Mouse (Mus musculus): ENCODE results near the gene Prune1. TPM values are rescaled to one million over a fixed set of nuclear protein-coding genes. Genes with fewer than 3 reads are reported as not detected.

Gene Prune1
- polyA plus RNA-seq, 1 experiment from 2014 or later = 28.6 TPM

DNA sequence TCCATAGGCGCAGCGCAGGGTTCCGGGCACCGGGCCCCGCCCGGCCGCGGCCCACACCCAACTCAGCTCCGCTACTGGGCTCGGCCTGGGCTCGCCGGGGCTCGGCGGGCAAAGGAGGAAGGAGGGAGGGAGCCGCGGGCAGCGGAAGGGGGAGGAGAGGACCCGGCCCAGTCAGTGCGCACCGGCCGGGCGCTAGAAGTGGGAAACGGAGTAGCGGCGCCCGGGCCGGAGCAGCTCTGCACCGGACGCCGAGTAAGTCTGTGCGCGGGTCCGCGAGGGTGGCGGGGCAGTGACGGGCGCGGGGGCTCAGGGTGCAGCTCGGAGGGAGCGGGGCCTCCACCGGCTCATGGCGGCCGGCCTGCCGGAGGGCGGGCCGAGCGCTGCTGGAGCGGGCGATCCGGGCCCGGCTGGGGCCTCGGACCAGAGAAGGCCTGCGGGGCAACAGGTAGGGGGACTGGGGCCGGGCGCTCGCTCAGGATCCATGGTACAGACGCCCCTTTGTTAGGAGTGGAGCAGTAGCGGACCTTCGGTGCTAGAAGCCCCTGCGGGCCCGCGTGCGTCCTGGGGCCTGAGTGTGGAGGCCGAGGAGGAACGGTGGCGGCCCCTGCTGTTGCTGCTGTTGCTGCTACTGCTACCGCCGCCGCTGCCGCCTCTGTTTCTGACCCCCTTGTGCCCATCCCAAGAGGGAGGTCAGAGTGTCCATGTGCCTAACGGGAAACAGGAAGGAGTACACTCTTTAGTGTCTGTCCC, 33.4 kb upstream of the Prune1 start:
- Histone ChIP-seq H3K4me1 (replicated peaks) (peaks cover 56% of the 10 kb centered on the region), H3K27ac (peak overlapping the region; percentile 100)
- peak; percentile 89 for DNase-seq (ENCODE audit: low spot score)

DNA sequence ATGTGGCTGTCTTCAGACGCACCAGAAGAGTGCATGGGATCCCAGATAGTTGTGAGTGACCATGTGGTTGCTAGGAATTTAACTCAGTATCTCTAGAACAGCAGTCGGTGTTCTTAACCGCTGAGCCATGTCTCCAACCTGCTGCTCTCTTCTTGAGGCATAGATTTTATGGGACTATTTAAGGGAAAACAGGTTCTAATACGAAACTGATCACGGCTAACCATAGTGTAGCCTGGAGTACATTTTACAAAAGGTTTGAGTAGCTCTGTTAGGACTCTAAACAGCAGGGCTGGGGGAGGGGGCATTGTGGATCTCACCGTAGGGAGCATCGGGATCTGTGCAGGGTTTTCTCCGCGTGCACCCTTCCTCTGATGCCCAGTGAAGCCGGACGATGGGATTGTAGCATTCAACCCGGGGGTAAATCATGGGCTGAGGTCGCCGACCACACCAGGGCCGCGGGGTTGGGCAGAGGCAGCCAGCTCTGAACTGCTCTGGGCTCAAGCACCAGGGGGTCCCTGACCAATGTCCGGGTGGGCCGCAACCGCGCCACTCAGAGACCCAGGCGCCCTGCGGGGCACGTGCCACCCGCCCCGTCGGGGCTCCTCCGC, 32.7 kb upstream of the Prune1 start, which contains the start of gene Cers2:
Gene Cers2, plus strand, starts transcription at position 306 of the 608 bp plus-strand sequence.
- Histone ChIP-seq H3K27ac (peak within 1 kb of the TSS; percentile 100), H3K4me1 (replicated peaks) (peaks cover 50% of the 10 kb centered on the region), H3K36me3 (peaks cover 6% of the 10 kb centered on the region), H3K4me3 (peak within 1 kb of the TSS; percentile 94), H3K27me3 (ENCODE audit: insufficient read depth, poor library complexity, severe bottlenecking) (no peaks in the 10 kb centered on the region), H3K9me3 (no peaks in the 10 kb centered on the region)
- WGBS = 3% methylated on average over 27 of the region's 27 CpGs
- no peak for DNase-seq (ENCODE audit: low spot score)

More for the DNA sequence above, 33.4 kb upstream of the Prune1 start:
- WGBS = under 1% methylated on average over 71 of the region's 71 CpGs
- no peaks in the 10 kb centered on the region for H3K9me3 ChIP-seq
- H3K27me3 ChIP-seq (ENCODE audit: insufficient read depth, poor library complexity, severe bottlenecking) = no peaks in the 10 kb centered on the region
- H3K36me3 ChIP-seq = peaks cover 12% of the 10 kb centered on the region
- peak overlapping the region; percentile 94 for H3K4me3 ChIP-seq

DNA sequence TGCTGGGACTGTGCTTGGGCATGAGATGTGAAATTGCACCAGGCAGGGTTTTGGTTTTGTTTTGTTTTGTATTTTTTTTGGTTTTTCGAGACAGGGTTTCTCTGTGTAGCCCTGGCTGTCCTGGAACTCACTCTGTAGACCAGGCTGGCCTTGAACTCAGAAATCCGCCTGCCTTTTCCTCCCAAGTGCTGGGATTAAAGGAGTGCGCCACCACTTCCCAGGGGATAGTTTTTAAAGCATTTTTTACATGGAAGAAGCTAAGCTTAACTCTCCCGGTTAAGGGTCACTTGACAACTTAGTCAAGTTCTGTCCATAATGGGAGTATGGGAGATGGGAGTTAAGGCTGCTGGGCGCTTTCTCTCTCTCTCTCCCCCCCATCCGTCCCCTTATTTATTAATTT, 32.2 kb upstream of the Prune1 start:
- Histone ChIP-seq H3K4me1 (replicated peaks) (peaks cover 48% of the 10 kb centered on the region), H3K27me3 (ENCODE audit: insufficient read depth, poor library complexity, severe bottlenecking) (no peaks in the 10 kb centered on the region), H3K4me3 (peak overlapping the region; percentile 94), H3K9me3 (no peaks in the 10 kb centered on the region), H3K27ac (peak overlapping the region; percentile 100), H3K36me3 (peaks cover 5% of the 10 kb centered on the region; the same call in 1 of the 2 replicates)
- no peak for DNase-seq (ENCODE audit: low spot score)
- 59% methylated on average over 6 of the region's 6 CpGs for WGBS

DNA sequence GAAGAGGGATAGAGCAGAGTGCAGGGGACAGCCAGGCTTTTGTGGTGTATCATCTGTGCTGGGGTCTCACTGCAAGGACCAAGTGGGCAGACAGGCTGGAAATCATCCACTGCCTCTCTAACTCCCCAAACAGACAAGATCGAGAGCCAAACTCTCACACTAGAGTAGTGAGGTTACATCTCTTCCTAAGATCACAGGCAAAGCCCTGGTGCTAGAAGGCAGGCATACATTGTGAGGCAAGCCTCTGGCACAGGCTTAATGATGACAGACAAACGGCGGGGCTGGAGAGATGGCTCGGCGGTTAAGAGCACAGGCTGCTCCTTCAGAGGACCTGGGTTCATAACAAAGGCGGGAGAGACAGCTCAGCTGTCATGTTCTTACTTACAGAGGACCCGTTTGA, 31.6 kb upstream of the Prune1 start:
- 43% methylated on average over 7 of the region's 7 CpGs for WGBS
- Histone ChIP-seq H3K9me3 (no peaks in the 10 kb centered on the region), H3K27me3 (ENCODE audit: insufficient read depth, poor library complexity, severe bottlenecking) (no peaks in the 10 kb centered on the region), H3K36me3 (peaks cover 5% of the 10 kb centered on the region; the same call in 1 of the 2 replicates), H3K4me3 (no peak overlapping the region), H3K4me1 (replicated peaks) (peaks cover 42% of the 10 kb centered on the region), H3K27ac (peak overlapping the region; percentile 72)
- no peak for DNase-seq (ENCODE audit: low spot score)

DNA sequence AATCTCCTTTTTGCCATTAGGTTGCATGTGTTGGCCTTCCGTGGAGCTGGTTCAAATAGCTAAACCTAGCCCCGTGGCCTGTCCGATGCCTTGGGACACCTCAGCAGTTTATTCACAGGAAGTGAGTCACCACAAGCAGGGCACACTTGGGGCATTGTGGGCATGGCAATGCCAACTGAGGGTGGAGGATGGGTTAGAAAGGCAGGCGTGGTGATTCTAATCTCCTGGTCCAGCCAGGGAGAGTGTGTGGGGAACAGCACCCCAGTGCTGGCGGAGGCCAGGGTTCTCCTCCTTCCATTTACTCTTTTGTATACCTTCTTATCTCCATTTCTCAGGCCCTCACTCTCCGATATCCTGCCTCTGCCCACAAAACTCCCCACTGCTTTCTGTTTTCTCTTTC, 30.7 kb upstream of the Prune1 start:
- H3K27me3 ChIP-seq (ENCODE audit: insufficient read depth, poor library complexity, severe bottlenecking) = no peaks in the 10 kb centered on the region
- H3K4me3 ChIP-seq = no peak overlapping the region
- H3K36me3 ChIP-seq = peaks cover 3% of the 10 kb centered on the region; the same call in 1 of the 2 replicates
- H3K4me1 ChIP-seq (replicated peaks) = peaks cover 35% of the 10 kb centered on the region
- WGBS = 85% methylated on average over 6 of the region's 6 CpGs
- no peak for DNase-seq (ENCODE audit: low spot score)
- no peaks in the 10 kb centered on the region for H3K9me3 ChIP-seq
- H3K27ac ChIP-seq = no peak overlapping the region

DNA sequence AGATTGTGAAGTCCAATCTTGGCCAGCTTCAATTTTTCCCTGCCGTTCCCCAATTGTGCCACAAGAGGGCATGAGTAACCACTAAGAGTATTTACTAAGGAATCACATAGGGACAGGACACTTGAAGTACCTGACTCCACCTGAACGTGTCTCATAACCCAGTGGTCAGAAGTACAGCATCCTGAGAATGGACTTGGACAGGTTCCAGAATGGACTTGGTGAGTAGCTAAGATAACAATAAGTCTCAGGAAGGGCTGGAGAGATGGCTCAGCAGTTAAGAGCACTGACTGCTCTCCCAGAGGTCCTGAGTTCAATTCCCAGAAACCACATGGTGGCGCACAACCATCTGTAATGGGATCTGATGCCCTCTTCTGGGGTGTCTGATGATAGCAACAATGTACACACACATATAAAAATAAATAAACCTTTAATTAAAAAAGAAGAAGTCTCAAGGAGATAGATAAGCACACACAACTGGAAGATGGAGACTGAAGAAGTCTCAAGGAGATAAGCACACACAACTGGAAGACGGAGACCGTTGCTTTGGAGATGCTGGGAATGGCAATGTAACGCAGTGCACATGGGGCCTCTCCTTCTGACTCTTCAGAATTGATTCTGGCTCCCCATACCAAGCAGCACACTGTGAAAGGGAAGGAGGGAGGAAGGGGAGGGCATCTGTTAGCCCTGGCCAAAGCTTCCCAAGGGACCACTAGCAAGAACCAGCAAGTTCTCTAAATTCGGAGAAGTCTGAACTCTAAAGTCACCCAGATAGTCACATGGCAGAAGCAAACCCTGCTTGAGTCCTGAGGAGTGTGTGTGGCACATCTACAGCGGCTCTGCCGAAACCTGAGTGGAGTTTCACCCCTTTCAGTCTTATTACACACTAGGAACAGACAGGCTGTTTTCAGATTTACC, 29.3 kb upstream of the Prune1 start:
- H3K9me3 ChIP-seq = no peaks in the 10 kb centered on the region
- no peaks in the 10 kb centered on the region for H3K27me3 ChIP-seq (ENCODE audit: insufficient read depth, poor library complexity, severe bottlenecking)
- no peak overlapping the region for H3K4me3 ChIP-seq
- no peak overlapping the region for H3K27ac ChIP-seq
- peaks cover 29% of the 10 kb centered on the region for H3K4me1 ChIP-seq (replicated peaks)
- peaks cover under 1% of the 10 kb centered on the region; the same call in 1 of the 2 replicates for H3K36me3 ChIP-seq
- DNase-seq (ENCODE audit: low spot score) = peak; percentile 67
- 63% methylated on average over 9 of the region's 9 CpGs for WGBS

DNA sequence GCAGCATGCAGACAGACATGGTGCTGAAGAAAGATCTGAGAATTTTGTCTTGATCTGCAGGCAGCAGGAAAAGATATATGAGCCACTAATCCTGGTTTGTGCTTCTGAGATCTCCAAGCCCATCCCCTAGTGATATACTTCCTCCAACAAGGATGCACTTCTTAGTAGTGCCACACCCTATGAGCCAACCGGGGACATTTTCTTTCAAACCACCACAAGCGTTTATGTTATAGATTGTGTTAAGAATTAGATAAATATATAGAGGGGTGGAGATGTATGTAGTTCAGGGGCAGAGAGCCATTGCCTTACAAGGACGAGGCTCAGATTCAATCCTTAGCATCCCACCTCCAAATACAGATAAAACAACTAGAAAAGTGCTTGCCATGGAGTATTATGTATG, 28.6 kb upstream of the Prune1 start:
- Histone ChIP-seq H3K27me3 (ENCODE audit: insufficient read depth, poor library complexity, severe bottlenecking) (no peaks in the 10 kb centered on the region), H3K27ac (no peak overlapping the region), H3K4me3 (no peak overlapping the region), H3K4me1 (replicated peaks) (peaks cover 21% of the 10 kb centered on the region), H3K36me3 (peaks cover 6% of the 10 kb centered on the region), H3K9me3 (no peaks in the 10 kb centered on the region)
- WGBS = 70% methylated on average over 3 of the region's 3 CpGs
- no peak for DNase-seq (ENCODE audit: low spot score)

DNA sequence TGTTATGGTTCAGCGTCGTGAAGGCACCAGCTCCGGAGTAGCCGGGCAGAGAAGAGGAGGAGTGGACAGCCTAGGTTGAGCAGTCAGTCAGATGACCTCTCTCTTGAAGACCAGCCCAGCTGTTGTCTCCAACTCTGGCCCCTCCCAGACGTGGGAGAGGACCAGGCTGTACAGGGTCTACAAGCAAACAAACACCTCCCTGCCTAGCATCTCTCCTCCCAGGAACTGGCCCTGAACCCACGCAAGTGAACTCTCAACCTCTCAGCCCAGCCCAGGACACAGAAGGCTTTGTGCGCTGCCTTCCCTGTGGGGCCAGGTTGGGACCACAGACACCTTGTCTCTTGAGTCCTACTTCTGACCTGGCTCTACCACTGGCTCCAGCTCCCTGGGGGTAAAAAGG, 25.2 kb upstream of the Prune1 start, which contains the start of gene Anxa9:
Gene Anxa9, minus strand, starts transcription at position 77 of the 400 bp plus-strand sequence.
- H3K9me3 ChIP-seq = no peaks in the 10 kb centered on the region
- 66% methylated on average over 7 of the region's 7 CpGs for WGBS
- peaks cover 6% of the 10 kb centered on the region for H3K36me3 ChIP-seq
- H3K27me3 ChIP-seq (ENCODE audit: insufficient read depth, poor library complexity, severe bottlenecking) = no peaks in the 10 kb centered on the region
- no peak within 1 kb of the TSS; the same call in 1 of the 2 replicates for H3K27ac ChIP-seq
- H3K4me1 ChIP-seq (replicated peaks) = peaks cover 4% of the 10 kb centered on the region
- no peak for DNase-seq (ENCODE audit: low spot score)
- no peak within 1 kb of the TSS for H3K4me3 ChIP-seq

DNA sequence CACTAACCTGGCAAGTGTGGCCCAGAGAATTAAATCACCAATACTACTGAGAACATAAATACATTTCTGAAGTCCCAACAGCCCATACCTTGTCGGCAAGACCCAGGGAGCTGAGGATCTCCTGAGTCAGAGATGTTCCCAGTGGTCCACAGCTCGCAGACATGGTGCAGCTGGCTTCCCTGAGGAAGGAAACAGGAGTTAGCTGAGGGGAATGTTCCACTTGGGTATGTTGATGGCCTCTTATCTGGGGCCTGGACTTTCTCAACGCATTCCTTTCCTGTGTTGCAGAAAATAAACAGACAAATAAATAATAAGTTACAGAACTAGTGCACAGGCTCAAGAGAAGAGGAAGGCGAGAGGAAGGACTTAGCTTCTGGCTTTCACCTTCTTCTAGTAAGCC, 24.4 kb upstream of the Prune1 start:
- peaks cover 6% of the 10 kb centered on the region for H3K36me3 ChIP-seq
- WGBS = 89% methylated on average over 4 of the region's 4 CpGs

DNA sequence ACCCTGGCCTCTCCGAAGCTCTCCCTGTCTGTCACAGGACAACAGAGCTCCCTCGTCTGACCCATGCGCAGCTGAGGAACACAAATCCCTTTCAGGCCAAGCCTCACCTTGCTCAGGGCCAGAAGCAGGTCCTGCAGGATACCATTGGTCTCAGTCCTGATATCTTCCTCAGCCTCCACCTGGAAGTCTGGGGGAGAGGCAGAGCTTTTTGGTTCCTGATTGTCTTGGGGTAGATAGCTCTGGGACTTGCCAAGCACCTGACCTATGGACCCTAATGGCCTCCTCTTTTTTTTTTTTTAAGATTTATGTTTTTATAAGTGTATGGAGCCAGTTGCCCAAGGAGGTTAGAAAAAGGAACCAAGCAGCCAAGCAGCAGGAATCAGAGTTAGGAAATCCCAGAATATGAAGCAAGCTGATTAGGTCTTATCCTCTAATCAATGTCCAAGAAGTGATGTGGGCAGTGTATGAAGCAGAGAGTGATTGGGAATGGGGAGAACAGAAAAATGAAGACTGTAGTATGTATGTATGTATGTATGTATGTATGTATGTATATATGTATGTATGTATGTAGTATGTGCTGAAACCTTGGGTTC, 19.4 kb upstream of the Prune1 start:
- no peak for DNase-seq (ENCODE audit: low spot score)
- H3K4me3 ChIP-seq = no peak overlapping the region
- H3K4me1 ChIP-seq (replicated peaks) = no peaks in the 10 kb centered on the region
- H3K27ac ChIP-seq = no peak overlapping the region
- H3K36me3 ChIP-seq = peaks cover 29% of the 10 kb centered on the region
- no peaks in the 10 kb centered on the region for H3K9me3 ChIP-seq
- 77% methylated on average over 3 of the region's 3 CpGs for WGBS
- H3K27me3 ChIP-seq (ENCODE audit: insufficient read depth, poor library complexity, severe bottlenecking) = no peaks in the 10 kb centered on the region

More for the DNA sequence above, 24.4 kb upstream of the Prune1 start:
- H3K4me1 ChIP-seq (replicated peaks) = peaks cover 4% of the 10 kb centered on the region
- H3K27ac ChIP-seq = no peak overlapping the region
- H3K27me3 ChIP-seq (ENCODE audit: insufficient read depth, poor library complexity, severe bottlenecking) = no peaks in the 10 kb centered on the region
- H3K4me3 ChIP-seq = no peak overlapping the region
- H3K9me3 ChIP-seq = no peaks in the 10 kb centered on the region
- DNase-seq (ENCODE audit: low spot score) = no peak

DNA sequence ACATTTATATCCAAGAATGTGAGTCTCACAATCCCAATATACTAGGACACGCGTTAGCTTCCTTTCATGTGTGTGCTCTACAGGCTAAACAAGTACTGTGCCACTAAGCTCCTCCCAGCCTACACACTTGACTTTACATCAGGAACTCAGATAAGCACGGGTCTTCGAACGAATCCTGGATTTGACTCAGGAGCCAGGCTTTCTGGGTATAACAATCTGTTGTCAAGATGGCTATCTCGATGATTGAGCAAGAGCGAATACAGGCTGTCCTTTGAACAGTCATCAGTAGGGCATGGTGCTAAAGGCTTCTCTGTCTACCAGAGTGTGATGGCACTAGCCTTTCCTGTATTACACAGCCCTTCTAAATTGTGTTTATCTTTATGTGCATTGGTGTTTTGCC, 16.1 kb upstream of the Prune1 start:
- peaks cover 52% of the 10 kb centered on the region for H3K36me3 ChIP-seq
- no peak overlapping the region for H3K4me3 ChIP-seq
- no peaks in the 10 kb centered on the region for H3K27me3 ChIP-seq (ENCODE audit: insufficient read depth, poor library complexity, severe bottlenecking)
- 92% methylated on average over 7 of the region's 7 CpGs for WGBS
- no peak overlapping the region for H3K27ac ChIP-seq
- H3K9me3 ChIP-seq = no peaks in the 10 kb centered on the region
- peaks cover 6% of the 10 kb centered on the region; the same call in 1 of the 2 replicates for H3K4me1 ChIP-seq (replicated peaks)
- DNase-seq (ENCODE audit: low spot score) = no peak

DNA sequence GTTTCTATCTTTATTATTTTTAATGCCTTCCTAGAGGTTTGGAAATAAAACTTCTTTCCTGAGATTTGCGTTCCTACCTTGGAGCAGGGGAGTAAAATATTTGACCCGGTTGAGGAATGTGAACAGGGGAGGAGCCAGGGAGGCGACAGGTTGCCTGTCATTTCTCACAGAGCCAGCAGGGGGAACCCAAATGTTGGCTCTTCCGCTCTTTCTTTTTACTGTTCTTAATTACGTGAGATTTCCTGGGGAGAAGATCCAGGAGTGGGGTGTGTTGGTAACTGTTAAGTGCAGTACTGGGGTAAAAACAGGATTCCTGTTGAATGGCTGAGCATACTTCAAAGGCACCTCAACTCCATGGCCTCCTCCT, 14.2 kb upstream of the Prune1 start:
- no peaks in the 10 kb centered on the region for H3K9me3 ChIP-seq
- H3K4me3 ChIP-seq = no peak overlapping the region
- peak; percentile 51 for DNase-seq (ENCODE audit: low spot score)
- 14% methylated on average over 5 of the region's 5 CpGs for WGBS
- H3K4me1 ChIP-seq (replicated peaks) = peaks cover 6% of the 10 kb centered on the region; the same call in 1 of the 2 replicates
- no peak overlapping the region; the same call in 1 of the 2 replicates for H3K27ac ChIP-seq
- H3K36me3 ChIP-seq = peaks cover 70% of the 10 kb centered on the region
- no peaks in the 10 kb centered on the region for H3K27me3 ChIP-seq (ENCODE audit: insufficient read depth, poor library complexity, severe bottlenecking)
